Mouse (Mus musculus) kidney, adult 2 months (tissue): ENCODE results near the gene 1700013G24Rik. TPM values are rescaled to one million over a fixed set of nuclear protein-coding genes. Genes with fewer than 3 reads are reported as not detected.

ENCODE experiments used
- DNase-seq: peaks from one replicate; pipeline ENCODE4 v3.0.0; 2021
- H3K27ac ChIP-seq: fragments of 200-500 bp; 2 replicates; pipeline ENCODE4 v1.5.1; 2012; ENCODE audit warnings: low read depth, low read length, control low read depth, inconsistent platforms; ENCODE audit not compliant: insufficient read depth
- H3K27me3 ChIP-seq: fragments of 200-500 bp; replicated peaks from 2 replicates; pipeline ENCODE4 v1.6.1; 2012; ENCODE audit warnings: mild to moderate bottlenecking, moderate library complexity, low read length, inconsistent platforms; ENCODE audit not compliant: control insufficient read depth, insufficient read depth
- H3K36me3 ChIP-seq: fragments of 200-500 bp; 2 replicates; pipeline ENCODE4 v1.6.1; 2012; ENCODE audit warnings: mild to moderate bottlenecking, moderate library complexity, low read length, inconsistent platforms; ENCODE audit not compliant: control insufficient read depth, insufficient read depth
- H3K4me1 ChIP-seq: fragments of 200-500 bp; 2 replicates; pipeline ENCODE4 v1.6.1; 2011; ENCODE audit warnings: low read length; ENCODE audit not compliant: control insufficient read depth, insufficient read depth
- H3K4me3 ChIP-seq: fragments of 200-500 bp; 2 replicates; pipeline ENCODE4 v1.5.1; 2011; ENCODE audit warnings: mild to moderate bottlenecking, low read depth, low read length, control low read depth; ENCODE audit not compliant: insufficient read depth
- CTCF ChIP-seq: fragments of 200-500 bp; conservative IDR thresholded peaks from 2 replicates; pipeline ENCODE4 v1.5.1; 2011; ENCODE audit warnings: low read depth, mild to moderate bottlenecking, control low read depth, low read length, moderate library complexity, mixed read lengths; ENCODE audit not compliant: insufficient read depth, insufficient read length
- POLR2A ChIP-seq: fragments of 200-500 bp; IDR thresholded peaks from one replicate; pipeline ENCODE4 v1.6.1; 2011; ENCODE audit warnings: low read depth, low read length, control low read depth
- whole genome bisulfite sequencing: fragments of 180-500 bp; shearing (Covaris S2); methylation state at CpG from one replicate; pipeline ENCODE4 v1.1.7; 2018; 5-methylcytosine and 5-hydroxymethylcytosine counted together
- polyA plus RNA-seq: library from polyadenylated mRNA; depleted of rRNA; stranded (reverse); fragments of >200 nt; gene quantifications from 2 replicates; pipeline ENCODE4 v1.2.3, GENCODE M21; 2012; rRNA removed

1700013G24Rik gene
- polyA plus RNA-seq, 1 experiment: 0.22 TPM

- Histone ChIP-seq H3K4me1 (peaks cover 25% of the 10 kb centered on the region), H3K27ac (peak overlapping the region; percentile 77), H3K27me3 (no peaks in the 10 kb centered on the region), H3K4me3 (no peak overlapping the region), H3K36me3 (no peaks in the 10 kb centered on the region)
- no peak for DNase-seq
- 74% methylated on average over 9 of the region's 9 CpGs for WGBS
- TF ChIP-seq POLR2A: no peak
- no peak for TF ChIP-seq CTCF
Measured at GRCm38 (mm10) chr4:137498882-137499583, 45.9 kb downstream of the 1700013G24Rik start.

- H3K4me1 ChIP-seq: peaks cover 22% of the 10 kb centered on the region
- TF ChIP-seq POLR2A (no peak), CTCF (no peak)
Measured at GRCm38 (mm10) chr4:137500149-137500548, 47.1 kb downstream of the 1700013G24Rik start.

GRCm38 (mm10) chr4:137500953-137501352 is 47.9 kb downstream of the 1700013G24Rik start:
- no peaks in the 10 kb centered on the region for H3K36me3 ChIP-seq
- TF ChIP-seq CTCF (no peak), POLR2A (no peak)
- 89% methylated on average over 5 of the region's 5 CpGs for WGBS
- H3K27ac ChIP-seq: no peak overlapping the region
- DNase-seq: no peak
- no peaks in the 10 kb centered on the region for H3K27me3 ChIP-seq
- H3K4me1 ChIP-seq: peaks cover 17% of the 10 kb centered on the region
- no peak overlapping the region for H3K4me3 ChIP-seq

More at GRCm38 (mm10) chr4:137500149-137500548, 47.1 kb downstream of the 1700013G24Rik start:
- H3K27ac ChIP-seq: no peak overlapping the region
- DNase-seq: no peak
- no peaks in the 10 kb centered on the region for H3K36me3 ChIP-seq
- no peaks in the 10 kb centered on the region for H3K27me3 ChIP-seq
- 62% methylated on average over 12 of the region's 12 CpGs for WGBS
- no peak overlapping the region for H3K4me3 ChIP-seq

- H3K4me1 ChIP-seq: peaks cover 14% of the 10 kb centered on the region
Measured at GRCm38 (mm10) chr4:137502183-137502582, 49.1 kb downstream of the 1700013G24Rik start.

GRCm38 (mm10) chr4:137502801-137503200 is 49.7 kb downstream of the 1700013G24Rik start:
- DNase-seq: no peak
- Histone ChIP-seq H3K27ac (no peak overlapping the region), H3K27me3 (no peaks in the 10 kb centered on the region), H3K4me1 (peaks cover 12% of the 10 kb centered on the region; the same call in 1 of the 2 replicates), H3K36me3 (no peaks in the 10 kb centered on the region), H3K4me3 (no peak overlapping the region)
- TF ChIP-seq POLR2A (no peak), CTCF (no peak)
- 80% methylated on average over 7 of the region's 7 CpGs for WGBS

More at GRCm38 (mm10) chr4:137502183-137502582, 49.1 kb downstream of the 1700013G24Rik start:
- no peak for DNase-seq
- H3K27me3 ChIP-seq: no peaks in the 10 kb centered on the region
- H3K4me3 ChIP-seq: no peak overlapping the region
- 89% methylated on average over 10 of the region's 10 CpGs for WGBS
- TF ChIP-seq CTCF (no peak), POLR2A (no peak)
- H3K36me3 ChIP-seq: no peaks in the 10 kb centered on the region
- H3K27ac ChIP-seq: no peak overlapping the region

GRCm38 (mm10) chr4:137503509-137503971 is 50.5 kb downstream of the 1700013G24Rik start:
- DNase-seq: no peak
- Histone ChIP-seq H3K27me3 (no peaks in the 10 kb centered on the region), H3K4me3 (no peak overlapping the region), H3K4me1 (peaks cover 11% of the 10 kb centered on the region; the same call in 1 of the 2 replicates), H3K27ac (no peak overlapping the region), H3K36me3 (no peaks in the 10 kb centered on the region)
- 70% methylated on average over 6 of the region's 6 CpGs for WGBS
- no peak for TF ChIP-seq POLR2A
- no peak for TF ChIP-seq CTCF

Other genes starting within 250 kb of the 1700013G24Rik start
- 2.1 and 3.3 TPM in 2 replicates for gene Wnt4, start 175.8 kb upstream of the 1700013G24Rik start, polyA plus RNA-seq
- 83.5 and 116 TPM in 2 replicates for gene Cdc42, start 95.6 kb upstream of the 1700013G24Rik start, polyA plus RNA-seq
- not detected in 2 replicates for gene Cela3a, start 43.5 kb upstream of the 1700013G24Rik start, polyA plus RNA-seq
- not detected in 2 replicates for gene Cela3b, start 22.7 kb upstream of the 1700013G24Rik start, polyA plus RNA-seq
- gene Hspg2, start 15.5 kb downstream of the 1700013G24Rik start, polyA plus RNA-seq: 29.7 and 34.7 TPM in 2 replicates
- gene Ldlrad2, start 121.3 kb downstream of the 1700013G24Rik start, polyA plus RNA-seq: not detected in 2 replicates
- gene Usp48, start 140.5 kb downstream of the 1700013G24Rik start, polyA plus RNA-seq: 38.6 and 39.5 TPM in 2 replicates
- gene Rap1gap, start 211.4 kb downstream of the 1700013G24Rik start, polyA plus RNA-seq: 213 and 248 TPM in 2 replicates